Mouse (Mus musculus) E14TG2a.4 (cell line): ENCODE measurements around the gene Gng7.

Experiments
- CTCF ChIP-seq: conservative IDR thresholded peaks from 2 replicates; pipeline ENCODE4 v1.5.1; 2014; ENCODE audit warnings: low read length
- NANOG ChIP-seq: IDR thresholded peaks from 2 replicates; pipeline ENCODE4 v1.6.1; 2014; ENCODE audit warnings: borderline replicate concordance, low read length, mixed read lengths

DNA sequence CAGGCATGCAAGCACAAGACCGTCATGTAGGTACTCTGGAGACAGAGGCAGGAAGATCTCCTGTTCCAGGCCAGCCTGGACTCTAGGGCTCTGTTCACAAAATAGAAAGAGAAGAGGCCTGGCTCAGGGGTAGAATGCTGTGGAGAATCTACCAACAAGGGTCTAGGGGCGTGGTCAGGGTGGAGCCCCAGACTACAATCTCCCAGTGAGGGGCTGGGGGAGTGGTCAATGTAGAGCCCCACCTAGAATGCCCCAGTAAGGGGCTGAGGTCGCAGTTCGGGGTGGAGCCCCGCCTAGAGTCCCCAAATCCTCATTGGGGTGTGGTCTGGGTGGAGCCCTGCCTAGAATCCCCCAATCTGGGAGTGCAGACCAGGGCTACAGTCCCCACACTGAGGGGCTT, 64.4 kb downstream of the Gng7 start:
- TF ChIP-seq CTCF: no peak
- TF ChIP-seq NANOG: no peak
